Mouse (Mus musculus) cortical plate, adult 2 months (tissue): ENCODE results near the gene Siglec1.

Experiments used
- CTCF ChIP-seq: fragments of 200-500 bp; IDR thresholded peaks from 2 replicates; pipeline ENCODE4 v1.5.1; 2011; ENCODE audit warnings: mild to moderate bottlenecking, control low read depth, low read length; ENCODE audit not compliant: insufficient read depth; ENCODE audit errors: extremely low read depth
- POLR2A ChIP-seq: fragments of 200-500 bp; IDR thresholded peaks from 2 replicates; pipeline ENCODE4 v1.6.1; 2011; ENCODE audit warnings: mild to moderate bottlenecking, low read length, control low read depth; ENCODE audit not compliant: insufficient read depth; ENCODE audit errors: extremely low read depth

DNA sequence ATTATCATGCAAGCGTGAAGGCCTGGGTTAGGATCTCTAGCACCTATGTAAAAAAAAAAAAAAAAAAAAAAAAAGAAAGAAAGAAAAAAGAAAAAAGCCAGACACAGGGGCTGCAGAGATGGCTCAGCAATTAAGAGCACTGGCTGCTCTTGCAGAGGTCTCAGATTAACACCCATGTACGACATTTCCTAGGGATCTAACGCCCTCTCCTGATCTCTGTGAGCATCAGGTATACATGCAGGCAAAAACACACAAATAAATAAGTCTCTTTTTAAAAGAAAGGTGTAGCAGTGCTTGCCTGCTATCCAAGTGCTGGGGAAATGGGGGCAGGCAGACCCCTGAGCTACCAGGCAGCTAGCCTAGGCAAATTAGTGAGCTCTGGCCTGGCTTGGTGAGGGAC lies 15.0 kb upstream of the Siglec1 start:
- TF ChIP-seq CTCF (no peak), POLR2A (no peak)
